Mouse (Mus musculus) cerebellum, adult 18-20 months (tissue): ENCODE measurements around the gene Rtraf.
"Not testable (repeated sequence)": the region's sequence is repeated elsewhere in the genome, so short reads cannot be mapped to it uniquely, and the experiment has no call there.

Experiments used
- DNase-seq, 2 experiments: peaks; one replicate each; pipeline ENCODE4 v3.0.0; 2021

Rtraf gene

GRCm38 (mm10) chr14:19823321-19824142, at the start of gene Rtraf:
TSS of gene Rtraf (minus strand) at chr14:19823824.
- peak; percentile 94 to 95 for DNase-seq

GRCm38 (mm10) chr14:19867286-19867935, 43.8 kb upstream of the Rtraf start:
- DNase-seq = no peak

GRCm38 (mm10) chr14:19865121-19865520, 41.5 kb upstream of the Rtraf start:
- DNase-seq = not testable (repeated sequence)

GRCm38 (mm10) chr14:19861311-19862080, 37.9 kb upstream of the Rtraf start:
- no peak for DNase-seq

GRCm38 (mm10) chr14:19860281-19860680, 36.7 kb upstream of the Rtraf start:
- no peak for DNase-seq

- peak; percentile 44 to 65 for DNase-seq
These were observed 35.5 kb upstream of the Rtraf start for GRCm38 (mm10) chr14:19858808-19859776.

- no peak for DNase-seq
These were observed 34.7 kb upstream of the Rtraf start for GRCm38 (mm10) chr14:19858279-19858678.

GRCm38 (mm10) chr14:19853471-19853870, 29.8 kb upstream of the Rtraf start:
- no peak for DNase-seq

- peak; percentile 71 to 83 for DNase-seq
These were observed 16.1 kb upstream of the Rtraf start for GRCm38 (mm10) chr14:19839600-19840332.

GRCm38 (mm10) chr14:19836289-19836688, 12.7 kb upstream of the Rtraf start:
- no peak for DNase-seq

GRCm38 (mm10) chr14:19825481-19825880, 1.9 kb upstream of the Rtraf start:
- peak in 1 of 2 experiments; percentile 21 for DNase-seq

GRCm38 (mm10) chr14:19821686-19822085, 1.9 kb downstream of the Rtraf start:
- DNase-seq = no peak

- peak; percentile 58 to 59 for DNase-seq
These were observed 5.7 kb downstream of the Rtraf start for GRCm38 (mm10) chr14:19817949-19818348.

- DNase-seq = no peak
These were observed 10.6 kb downstream of the Rtraf start for GRCm38 (mm10) chr14:19813061-19813460.

- DNase-seq = no peak
These were observed 13.7 kb downstream of the Rtraf start for GRCm38 (mm10) chr14:19809934-19810333.

- DNase-seq = no peak
These were observed 15.8 kb downstream of the Rtraf start for GRCm38 (mm10) chr14:19807858-19808257.

GRCm38 (mm10) chr14:19807339-19807738, 16.3 kb downstream of the Rtraf start:
- DNase-seq = no peak

- no peak for DNase-seq
These were observed 20.0 kb downstream of the Rtraf start for GRCm38 (mm10) chr14:19803623-19804022.

GRCm38 (mm10) chr14:19803222-19803621, 20.4 kb downstream of the Rtraf start:
- no peak for DNase-seq

- no peak for DNase-seq
These were observed 22.0 kb downstream of the Rtraf start for GRCm38 (mm10) chr14:19801474-19802215.

GRCm38 (mm10) chr14:19800485-19800884, 23.1 kb downstream of the Rtraf start:
- DNase-seq = no peak
